Mouse (Mus musculus) spleen, postnatal 4 days (tissue): Measurements from ENCODE around the gene Cacna1a.
A peak's percentile ranks its signal among the peaks of the same experiment; 100 is the strongest.
"Not testable (repeated sequence)": the region's sequence is repeated elsewhere in the genome, so short reads cannot be mapped to it uniquely, and the experiment has no call there.

ENCODE experiments used
- DNase-seq, 2 experiments: peaks; one replicate each; pipeline ENCODE4 v3.0.0; 2022; ENCODE audit warnings: low spot score in 2 of 2

Gene Cacna1a

GRCm38 (mm10) chr8:84592015-84592662 is 203.9 kb downstream of the Cacna1a start:
- peak; percentile 85 to 95 for DNase-seq

- no peak for DNase-seq
These were observed 204.9 kb downstream of the Cacna1a start for GRCm38 (mm10) chr8:84593143-84593542.

- DNase-seq = peak; percentile 81 to 95
These were observed 206.0 kb downstream of the Cacna1a start for GRCm38 (mm10) chr8:84594099-84594780.

GRCm38 (mm10) chr8:84595648-84596047 is 207.4 kb downstream of the Cacna1a start:
- DNase-seq = peak; percentile 68 to 79

GRCm38 (mm10) chr8:84599401-84599800 is 211.2 kb downstream of the Cacna1a start:
- no peak for DNase-seq

- no peak for DNase-seq
These were observed 212.2 kb downstream of the Cacna1a start for GRCm38 (mm10) chr8:84600311-84600907.

- no peak for DNase-seq
These were observed 213.0 kb downstream of the Cacna1a start for GRCm38 (mm10) chr8:84601221-84601751.

- DNase-seq = no peak
These were observed 226.4 kb downstream of the Cacna1a start for GRCm38 (mm10) chr8:84614512-84615223.

- DNase-seq = no peak
These were observed 227.6 kb downstream of the Cacna1a start for GRCm38 (mm10) chr8:84615666-84616485.

- no peak for DNase-seq
These were observed 228.8 kb downstream of the Cacna1a start for GRCm38 (mm10) chr8:84617005-84617404.

GRCm38 (mm10) chr8:84621102-84621625 is 232.9 kb downstream of the Cacna1a start:
- DNase-seq = no peak

GRCm38 (mm10) chr8:84623425-84623824 is 235.2 kb downstream of the Cacna1a start:
- not testable (repeated sequence) for DNase-seq

GRCm38 (mm10) chr8:84629586-84629985 is 241.3 kb downstream of the Cacna1a start:
- DNase-seq = no peak

GRCm38 (mm10) chr8:84630145-84630544 is 241.9 kb downstream of the Cacna1a start:
- DNase-seq = no peak

- no peak for DNase-seq
These were observed 243.6 kb downstream of the Cacna1a start for GRCm38 (mm10) chr8:84631813-84632212.

- DNase-seq = no peak
These were observed 245.8 kb downstream of the Cacna1a start for GRCm38 (mm10) chr8:84633841-84634584.

- DNase-seq = no peak
These were observed 246.6 kb downstream of the Cacna1a start for GRCm38 (mm10) chr8:84634849-84635304.

GRCm38 (mm10) chr8:84635397-84636050 is 247.3 kb downstream of the Cacna1a start:
- DNase-seq = no peak

- no peak for DNase-seq
These were observed 247.9 kb downstream of the Cacna1a start for GRCm38 (mm10) chr8:84636051-84636691.
